Mouse (Mus musculus) heart, postnatal 0 days (tissue): ENCODE measurements around the gene 9130213A22Rik. TPM values are rescaled to one million over a fixed set of nuclear protein-coding genes. Genes with fewer than 3 reads are reported as not detected.

Source experiments
- ATAC-seq: fragments of 200-750 bp; cut with Nextera tagmentation; 2 replicates; pipeline ENCODE4 v1.8.0; 2017; ENCODE audit warnings: low read depth, moderate number of reproducible peaks, moderate library complexity; ENCODE audit not compliant: insufficient read depth
- DNase-seq: peaks from one replicate; pipeline ENCODE4 v3.0.0-alpha.2; 2016; ENCODE audit warnings: low spot score
- H3K27ac ChIP-seq: fragments of 300-500 bp; sonication (generic); 2 replicates; pipeline ENCODE4 v1.5.1; 2014; ENCODE audit warnings: low read depth, mild to moderate bottlenecking
- H3K27me3 ChIP-seq: fragments of 300-500 bp; sonication (generic); 2 replicates; pipeline ENCODE4 v1.6.1; 2014; ENCODE audit warnings: low read length, mixed read lengths; ENCODE audit not compliant: control insufficient read depth, insufficient read depth
- H3K36me3 ChIP-seq: fragments of 300-500 bp; sonication (generic); replicated peaks from 2 replicates; pipeline ENCODE4 v1.6.1; 2014; ENCODE audit warnings: low read length, mixed read lengths; ENCODE audit not compliant: control insufficient read depth, insufficient read depth
- H3K4me1 ChIP-seq: fragments of 300-500 bp; sonication (generic); 2 replicates; pipeline ENCODE4 v1.6.1; 2014; ENCODE audit warnings: antibody characterized with exemption; ENCODE audit not compliant: control insufficient read depth, insufficient read depth
- H3K4me2 ChIP-seq: fragments of 300-500 bp; sonication (generic); 2 replicates; pipeline ENCODE4 v1.6.1; 2014; ENCODE audit warnings: low read depth, mild to moderate bottlenecking, low read length, moderate library complexity
- H3K4me3 ChIP-seq: fragments of 300-500 bp; sonication (generic); 2 replicates; pipeline ENCODE4 v1.5.1; 2014; ENCODE audit warnings: low read depth, low read length
- H3K9ac ChIP-seq: fragments of 300-500 bp; sonication (generic); replicated peaks from 2 replicates; pipeline ENCODE4 v1.6.1; 2014; ENCODE audit warnings: low read depth, low read length, mixed read lengths
- H3K9me3 ChIP-seq: fragments of 300-500 bp; sonication (generic); replicated peaks from 2 replicates; pipeline ENCODE4 v1.6.1; 2016; ENCODE audit warnings: low read length; ENCODE audit not compliant: control insufficient read depth
- CTCF ChIP-seq: IDR thresholded peaks from 2 replicates; pipeline ENCODE4 v1.5.1; 2016; ENCODE audit warnings: antibody characterized with exemption, control low read depth, low read depth
- EP300 ChIP-seq: IDR thresholded peaks from 2 replicates; pipeline ENCODE4 v1.6.1; 2016; ENCODE audit warnings: antibody characterized with exemption, low read depth
- WGBS: fragments of 180-500 bp; shearing (Covaris S2); extraction: QIAGEN DNeasy Blood & Tissue Kit; methylation state at CpG from one replicate; pipeline ENCODE4 v1.1.7; 2014; 5-methylcytosine and 5-hydroxymethylcytosine counted together
- polyA plus RNA-seq: library from polyadenylated mRNA; unstranded; fragments of >200 nt; fragmentation: Nextera tagmentation; extraction: Ambion mirVana; gene quantifications from 2 replicates; pipeline ENCODE4 v1.2.1, GENCODE M21; 2015
- total RNA-seq: library from RNA; depleted of rRNA; stranded (reverse); fragments of >200 nt; gene quantifications from 2 replicates; pipeline ENCODE4 v1.2.3, GENCODE M21; 2014; ENCODE audit warnings: low replicate concordance

9130213A22Rik gene
- total and polyA plus RNA-seq, 2 experiments from 2014 or later, result 0.30 TPM; not detected in 1

GRCm38 (mm10) chr11:69114018-69114417, 8.4 kb downstream of the 9130213A22Rik start:
- H3K9ac ChIP-seq, result no peak overlapping the region
- no peaks in the 10 kb centered on the region for H3K27me3 ChIP-seq
- no peak for ATAC-seq
- TF ChIP-seq CTCF (no peak), EP300 (no peak)
- no peak overlapping the region for H3K27ac ChIP-seq
- DNase-seq, result no peak
- H3K4me2 ChIP-seq, result no peak overlapping the region
- H3K4me3 ChIP-seq, result no peak overlapping the region
- H3K9me3 ChIP-seq, result no peaks in the 10 kb centered on the region
- H3K36me3 ChIP-seq, result peaks cover 11% of the 10 kb centered on the region
- peaks cover 19% of the 10 kb centered on the region; the same call in 1 of the 2 replicates for H3K4me1 ChIP-seq
- WGBS, result 51% methylated on average over 3 of the region's 3 CpGs

GRCm38 (mm10) chr11:69111865-69112264, 10.5 kb downstream of the 9130213A22Rik start:
- H3K9me3 ChIP-seq, result no peaks in the 10 kb centered on the region
- H3K9ac ChIP-seq, result no peak overlapping the region
- WGBS, result 40% methylated on average over 4 of the region's 4 CpGs
- TF ChIP-seq EP300, result no peak
- TF ChIP-seq CTCF, result no peak
- H3K27me3 ChIP-seq, result no peaks in the 10 kb centered on the region
- DNase-seq (peak; percentile 60), ATAC-seq (no peak)
- H3K4me3 ChIP-seq, result no peak overlapping the region
- H3K4me2 ChIP-seq, result no peak overlapping the region
- 0 out of 2 replicates have a peak, but pooled peaks cover 13% of the 10 kb centered on the region for H3K4me1 ChIP-seq
- peaks cover 32% of the 10 kb centered on the region for H3K36me3 ChIP-seq
- H3K27ac ChIP-seq, result peak overlapping the region; percentile 41; the same call in 1 of the 2 replicates

- Histone ChIP-seq H3K9ac (peak overlapping the region; percentile 44; the same call in 1 of the 2 replicates), H3K27me3 (no peaks in the 10 kb centered on the region), H3K27ac (peak overlapping the region; percentile 41), H3K4me1 (0 out of 2 replicates have a peak, but pooled peaks cover 13% of the 10 kb centered on the region), H3K4me3 (peak overlapping the region; percentile 44), H3K36me3 (peaks cover 39% of the 10 kb centered on the region), H3K4me2 (peak overlapping the region; percentile 62), H3K9me3 (no peaks in the 10 kb centered on the region)
- ATAC-seq (no peak), DNase-seq (no peak)
- no peak for TF ChIP-seq CTCF
- no peak for TF ChIP-seq EP300
- 3% methylated on average over 21 of the region's 21 CpGs for WGBS
Observed at GRCm38 (mm10) chr11:69111051-69111810, 11.2 kb downstream of the 9130213A22Rik start.

DNA sequence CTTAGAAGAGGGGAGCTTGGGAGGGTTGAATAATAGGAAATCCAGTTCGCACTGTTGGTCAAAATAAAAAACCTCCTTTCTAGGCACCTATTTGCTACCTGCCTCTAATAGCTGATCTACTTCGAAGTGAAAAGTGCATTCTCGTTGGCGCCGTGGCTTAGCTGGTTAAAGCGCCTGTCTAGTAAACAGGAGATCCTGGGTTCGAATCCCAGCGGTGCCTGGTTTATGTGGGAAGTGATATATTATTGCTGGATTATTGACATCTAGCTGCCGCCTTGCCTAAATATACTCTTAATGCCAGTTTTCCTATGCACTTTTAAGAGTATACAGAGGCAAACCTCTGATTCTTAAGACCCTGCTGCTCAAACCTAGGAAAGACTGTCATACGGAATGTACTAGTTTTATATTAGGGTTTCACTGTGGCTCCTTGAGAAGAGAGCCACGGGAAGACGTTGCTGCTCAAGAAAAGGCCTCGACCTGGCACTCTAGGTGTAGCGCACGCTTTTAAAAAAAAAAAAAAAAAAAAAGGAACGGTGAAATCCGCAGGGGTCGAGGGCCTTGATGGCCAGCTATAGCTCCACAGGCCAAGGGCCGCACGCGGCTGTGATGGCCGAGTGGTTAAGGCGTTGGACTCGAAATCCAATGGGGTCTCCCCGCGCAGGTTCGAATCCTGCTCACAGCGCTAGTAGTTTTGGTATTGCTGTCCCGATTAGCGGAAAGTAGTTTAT, 11.9 kb downstream of the 9130213A22Rik start:
- Histone ChIP-seq H3K27ac (peak overlapping the region; percentile 50), H3K36me3 (peaks cover 46% of the 10 kb centered on the region), H3K9ac (peak overlapping the region; percentile 44; the same call in 1 of the 2 replicates), H3K4me2 (peak overlapping the region; percentile 62), H3K27me3 (no peaks in the 10 kb centered on the region), H3K4me1 (0 out of 2 replicates have a peak, but pooled peaks cover 13% of the 10 kb centered on the region), H3K9me3 (no peaks in the 10 kb centered on the region), H3K4me3 (peak overlapping the region; percentile 44)
- WGBS, result 2% methylated on average over 30 of the region's 30 CpGs
- DNase-seq (peak; percentile 53), ATAC-seq (peak; percentile 51)
- TF ChIP-seq CTCF (no peak), EP300 (no peak; the same call in 1 of the 2 replicates)

DNA sequence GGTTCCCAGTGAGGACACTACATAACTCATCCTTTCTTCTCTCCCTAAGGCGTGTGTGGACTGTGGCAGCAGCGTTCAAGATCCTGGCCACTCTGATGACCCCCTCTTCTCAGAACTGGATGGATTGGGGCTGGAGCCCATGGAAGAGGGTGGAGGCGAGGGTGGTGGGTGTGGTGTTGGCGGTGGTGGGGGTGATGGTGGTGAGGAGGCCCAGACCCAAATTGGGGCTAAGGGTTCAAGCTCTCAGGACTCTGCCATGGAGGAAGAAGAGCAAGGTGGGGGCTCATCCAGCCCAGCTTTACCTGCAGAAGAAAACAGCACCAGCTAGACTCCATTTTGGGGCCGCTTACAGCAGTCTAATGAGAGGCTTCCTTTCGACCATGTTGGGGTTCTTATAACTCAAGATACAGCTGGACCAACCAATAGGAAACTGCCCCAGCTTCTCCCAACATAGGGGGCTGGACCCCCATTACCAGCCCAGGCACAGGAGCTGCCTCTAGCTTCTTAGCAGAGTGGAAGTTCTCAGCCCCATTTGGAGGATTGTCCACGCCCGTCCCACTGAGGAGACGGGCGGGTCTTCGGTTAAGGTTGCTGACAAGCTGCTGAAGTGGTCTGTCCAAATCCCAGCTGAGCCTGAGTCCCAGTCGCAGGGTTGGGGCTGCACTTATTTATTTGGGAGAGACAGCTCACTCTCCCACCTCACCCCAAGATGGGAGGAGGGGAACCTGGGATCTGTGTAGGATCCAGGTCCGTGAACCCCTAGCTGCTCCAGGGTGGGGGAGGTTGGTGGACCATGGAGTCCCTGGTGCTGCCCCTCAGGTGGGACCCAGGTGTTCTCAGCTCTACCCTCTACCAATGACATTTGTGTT, 13.1 kb downstream of the 9130213A22Rik start:
- no peak overlapping the region for H3K4me2 ChIP-seq
- H3K27ac ChIP-seq, result no peak overlapping the region
- WGBS, result 76% methylated on average over 13 of the region's 13 CpGs
- H3K27me3 ChIP-seq, result no peaks in the 10 kb centered on the region
- ATAC-seq (no peak), DNase-seq (no peak)
- no peak for TF ChIP-seq CTCF
- no peak for TF ChIP-seq EP300
- H3K9ac ChIP-seq, result no peak overlapping the region
- H3K4me1 ChIP-seq, result 0 out of 2 replicates have a peak, but pooled peaks cover 13% of the 10 kb centered on the region
- H3K36me3 ChIP-seq, result peaks cover 58% of the 10 kb centered on the region
- H3K4me3 ChIP-seq, result no peak overlapping the region
- no peaks in the 10 kb centered on the region for H3K9me3 ChIP-seq
